Mouse (Mus musculus): ENCODE results near the gene Nkap. TPM values are rescaled to one million over a fixed set of nuclear protein-coding genes. Genes with fewer than 3 reads are reported as not detected.
"Not testable (repeated sequence)": the region's sequence is repeated elsewhere in the genome, so short reads cannot be mapped to it uniquely, and the experiment has no call there.

The Nkap gene
- 13.0 and 17.8 TPM in 2 replicates for polyA plus RNA-seq (2011; ENCODE audit: insufficient read length, low read depth, missing spikeins)

DNA sequence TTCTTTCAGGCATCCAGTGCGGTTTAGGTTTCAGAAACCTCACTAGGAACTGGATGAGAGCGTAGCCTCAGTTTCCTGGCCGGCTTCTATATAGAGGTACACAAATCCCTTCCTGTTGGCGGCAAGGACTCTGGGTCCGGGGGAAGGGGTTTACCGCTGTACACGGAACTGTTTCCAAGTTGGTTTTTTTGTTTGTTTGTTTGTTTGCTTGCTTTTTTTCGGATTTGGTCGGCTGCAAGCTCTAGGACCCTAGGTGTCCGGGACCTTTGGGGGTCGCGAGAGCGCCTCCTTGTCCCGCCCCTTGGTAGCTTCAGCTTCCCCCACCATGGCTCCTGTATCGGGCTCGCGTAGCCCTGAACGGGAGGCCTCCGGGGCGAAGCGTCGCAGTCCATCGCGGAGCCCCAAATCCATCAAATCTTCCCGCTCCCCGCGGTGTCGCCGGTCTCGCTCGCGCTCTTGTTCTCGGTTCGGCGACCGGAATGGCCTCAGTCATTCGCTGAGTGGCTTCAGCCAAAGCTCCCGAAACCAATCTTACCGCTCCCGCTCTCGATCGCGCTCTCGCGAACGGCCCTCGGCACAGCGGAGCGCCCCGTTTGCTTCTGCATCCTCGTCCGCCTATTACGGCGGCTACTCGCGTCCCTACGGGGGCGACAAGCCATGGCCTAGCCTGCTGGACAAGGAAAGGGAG lies at the start of gene Nkap:
TSS of gene Nkap (plus strand) at position 125 of the 688 bp plus-strand sequence.
- peak; percentile 30 for TF ChIP-seq POLR2A (IDR thresholded peaks at IDR 0.05; ENCODE audit: low read depth, low read length)
- TF ChIP-seq CTCF (IDR thresholded peaks at IDR 0.05; ENCODE audit: borderline replicate concordance, insufficient read depth, low read length) = no peak
- peak within 1 kb of the TSS; percentile 89 for H3K4me3 ChIP-seq (ENCODE audit: insufficient read depth, low read length)
- H3K4me1 ChIP-seq (ENCODE audit: control insufficient read depth, insufficient read depth, low read length) = no peaks in the 10 kb centered on the region; the same call in 1 of the 2 replicates
- peak within 1 kb of the TSS; percentile 49 for H3K27ac ChIP-seq (ENCODE audit: insufficient read depth, low read length)

DNA sequence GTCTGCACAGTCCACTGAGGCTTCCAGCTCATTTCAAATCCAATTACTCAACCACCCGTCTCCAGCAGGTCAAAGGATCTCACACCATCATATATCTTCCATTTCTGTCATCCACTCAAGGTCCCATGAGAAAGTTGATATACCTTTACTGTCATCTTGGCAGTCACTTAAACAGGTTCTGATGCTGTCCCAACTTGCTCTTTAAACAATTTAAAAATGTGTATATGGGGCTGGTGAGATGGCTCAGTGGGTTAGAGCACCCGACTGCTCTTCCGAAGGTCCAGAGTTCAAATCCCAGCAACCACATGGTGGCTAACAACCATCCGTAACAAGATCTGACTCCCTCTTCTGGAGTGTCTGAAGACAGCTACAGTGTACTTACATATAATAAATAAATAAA lies 46.2 kb upstream of the Nkap start:
- not testable (repeated sequence) for H3K27ac ChIP-seq (ENCODE audit: insufficient read depth, low read length); H3K4me1 ChIP-seq (ENCODE audit: control insufficient read depth, insufficient read depth, low read length); H3K4me3 ChIP-seq (ENCODE audit: insufficient read depth, low read length)

DNA sequence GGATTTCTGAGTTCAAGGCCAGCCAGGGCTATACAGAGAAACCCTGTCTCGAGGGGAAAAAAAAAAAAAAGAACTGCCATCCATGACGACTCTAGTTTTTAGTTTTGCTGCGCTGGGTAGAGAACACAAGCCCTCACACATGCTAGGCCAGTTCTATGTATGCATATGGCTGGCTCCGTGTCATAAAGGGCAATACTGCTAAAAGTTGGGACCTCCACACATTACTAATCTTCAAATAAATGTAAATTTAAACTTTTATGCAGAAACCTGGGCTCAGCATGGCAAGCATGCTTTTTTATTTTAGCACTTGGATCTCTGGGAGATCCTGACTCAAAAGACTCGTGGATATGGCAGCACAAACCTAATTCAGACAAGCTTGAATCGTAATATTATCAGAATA lies 45.4 kb upstream of the Nkap start:
- Histone ChIP-seq H3K4me3 (ENCODE audit: insufficient read depth, low read length) (no peak overlapping the region), H3K27ac (ENCODE audit: insufficient read depth, low read length) (no peak overlapping the region), H3K4me1 (ENCODE audit: control insufficient read depth, insufficient read depth, low read length) (no peaks in the 10 kb centered on the region)
- TF ChIP-seq POLR2A (IDR thresholded peaks at IDR 0.05; ENCODE audit: low read depth, low read length) (no peak), CTCF (IDR thresholded peaks at IDR 0.05; ENCODE audit: borderline replicate concordance, insufficient read depth, low read length) (no peak)

DNA sequence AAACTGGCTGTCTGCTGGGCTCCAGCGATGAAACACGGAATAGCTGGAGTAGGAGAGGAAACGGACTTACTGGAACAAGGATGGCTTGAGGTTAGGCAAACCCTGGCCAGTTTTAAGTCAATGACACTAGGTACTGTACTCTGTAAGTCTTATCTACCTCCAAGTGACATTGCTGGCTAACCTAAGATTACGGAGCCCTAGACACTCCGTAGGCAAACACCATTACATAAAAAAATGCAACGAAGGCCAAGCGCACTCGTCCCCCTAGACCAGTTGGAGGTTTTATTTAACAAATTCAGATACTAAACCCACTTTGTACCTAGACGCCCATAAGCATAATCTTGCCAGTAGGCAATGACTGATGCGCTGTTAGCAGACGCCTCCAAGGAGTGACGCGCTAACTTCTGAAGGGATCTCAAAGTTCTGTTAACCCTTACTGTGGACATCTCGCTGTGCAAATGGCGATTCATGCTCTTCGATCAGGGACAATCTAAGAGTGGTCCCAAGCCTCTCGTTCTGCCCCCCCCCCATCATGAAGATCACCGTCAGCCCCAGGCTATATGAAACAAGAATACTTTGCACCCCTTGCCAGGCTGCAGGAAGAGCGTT lies 42.2 kb upstream of the Nkap start:
- Histone ChIP-seq H3K4me1 (ENCODE audit: control insufficient read depth, insufficient read depth, low read length) (no peaks in the 10 kb centered on the region), H3K4me3 (ENCODE audit: insufficient read depth, low read length) (peak overlapping the region; percentile 100), H3K27ac (ENCODE audit: insufficient read depth, low read length) (peak overlapping the region; percentile 88)
- TF ChIP-seq CTCF (IDR thresholded peaks at IDR 0.05; ENCODE audit: borderline replicate concordance, insufficient read depth, low read length) (no peak), POLR2A (IDR thresholded peaks at IDR 0.05; ENCODE audit: low read depth, low read length) (0 out of 2 replicates have a peak, but pooled peaks have one; percentile 18)

DNA sequence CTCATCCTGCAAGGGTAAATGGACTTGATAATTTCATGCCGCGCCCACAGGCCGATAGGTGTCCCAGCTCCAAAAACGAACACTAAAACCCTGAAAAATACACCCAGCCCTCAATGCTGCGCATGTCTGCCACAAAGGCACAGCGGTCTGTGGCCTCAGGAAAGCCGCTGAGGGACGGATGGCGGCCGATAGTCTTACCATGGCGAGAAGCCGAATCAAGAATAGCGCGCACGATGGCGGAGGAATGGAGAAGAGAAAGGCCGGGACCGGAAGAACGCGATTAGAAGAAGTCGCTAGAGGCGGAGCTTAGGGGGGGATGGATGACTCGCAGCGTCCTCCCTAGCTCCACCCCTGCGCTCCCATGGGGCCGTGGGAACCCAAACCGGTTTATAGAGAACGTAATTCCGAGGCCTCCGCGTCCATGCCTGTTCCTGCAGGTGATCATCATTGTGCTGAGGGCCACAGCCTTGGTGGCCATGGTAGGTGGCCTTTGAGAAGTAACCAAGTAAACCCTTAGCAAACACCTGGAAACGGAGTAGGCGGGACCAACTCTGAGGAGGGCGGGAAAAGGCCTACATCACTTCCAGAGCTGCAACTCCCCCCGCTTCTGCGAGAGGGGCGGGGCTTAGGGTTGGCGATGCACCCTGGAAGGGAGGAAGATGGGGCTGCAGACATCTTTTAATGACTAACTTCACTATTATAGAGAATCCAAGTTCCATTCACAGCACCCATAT lies 41.5 kb upstream of the Nkap start, which contains the start of gene Rpl39:
TSS of gene Rpl39 (minus strand) at position 476 of the 734 bp plus-strand sequence.
- H3K4me3 ChIP-seq (ENCODE audit: insufficient read depth, low read length) = peak within 1 kb of the TSS; percentile 100

DNA sequence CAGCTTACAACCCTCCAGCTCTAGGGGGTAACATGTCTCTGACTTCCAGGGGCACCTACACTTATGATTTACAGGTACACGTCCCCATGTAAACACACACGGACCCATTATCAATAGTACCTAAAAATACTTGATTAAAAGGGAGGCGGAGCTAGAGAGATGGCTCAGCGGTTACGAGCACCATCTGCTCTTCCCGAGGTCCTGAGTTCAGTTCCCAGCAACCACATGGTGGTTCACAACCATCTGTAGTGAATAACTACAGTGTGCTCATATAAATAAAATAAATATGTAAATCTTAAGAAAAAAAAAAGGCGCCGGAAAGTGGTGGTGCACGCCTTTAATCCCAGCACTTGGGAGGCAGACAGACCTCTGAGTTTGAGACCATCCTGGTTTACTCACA lies 40.9 kb upstream of the Nkap start:
- Histone ChIP-seq H3K4me3 (ENCODE audit: insufficient read depth, low read length) (peak overlapping the region; percentile 100), H3K4me1 (ENCODE audit: control insufficient read depth, insufficient read depth, low read length) (no peaks in the 10 kb centered on the region), H3K27ac (ENCODE audit: insufficient read depth, low read length) (peak overlapping the region; percentile 88; the same call in 1 of the 2 replicates)
- no peak for TF ChIP-seq CTCF (IDR thresholded peaks at IDR 0.05; ENCODE audit: borderline replicate concordance, insufficient read depth, low read length)
- no peak for TF ChIP-seq POLR2A (IDR thresholded peaks at IDR 0.05; ENCODE audit: low read depth, low read length)

More for the DNA sequence above, 41.5 kb upstream of the Nkap start, which contains the start of gene Rpl39:
- Histone ChIP-seq H3K27ac (ENCODE audit: insufficient read depth, low read length) (peak within 1 kb of the TSS; percentile 88), H3K4me1 (ENCODE audit: control insufficient read depth, insufficient read depth, low read length) (no peaks in the 10 kb centered on the region)
- TF ChIP-seq POLR2A (IDR thresholded peaks at IDR 0.05; ENCODE audit: low read depth, low read length) = peak; percentile 96
- no peak for TF ChIP-seq CTCF (IDR thresholded peaks at IDR 0.05; ENCODE audit: borderline replicate concordance, insufficient read depth, low read length)

DNA sequence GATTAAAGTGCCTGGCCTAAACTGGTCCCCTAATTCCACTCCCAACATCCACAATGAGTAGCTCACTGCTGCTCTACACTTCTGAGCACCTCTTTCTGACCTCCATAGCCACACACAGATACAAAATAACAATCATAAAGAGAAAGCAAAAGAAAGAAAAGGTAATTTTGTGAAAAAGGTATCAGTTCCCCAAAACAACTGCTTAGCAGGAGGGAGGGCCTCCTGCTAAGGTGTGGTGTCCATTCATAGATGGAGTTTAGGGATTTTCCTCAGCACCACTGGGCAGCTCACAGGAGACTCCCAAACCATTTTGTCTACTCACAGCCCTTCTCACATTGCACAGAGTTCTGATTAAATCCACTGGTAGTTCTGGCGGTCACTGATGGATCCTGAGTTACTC lies 37.8 kb upstream of the Nkap start:
- Histone ChIP-seq H3K4me3 (ENCODE audit: insufficient read depth, low read length) (no peak overlapping the region), H3K4me1 (ENCODE audit: control insufficient read depth, insufficient read depth, low read length) (no peaks in the 10 kb centered on the region), H3K27ac (ENCODE audit: insufficient read depth, low read length) (no peak overlapping the region)
- TF ChIP-seq POLR2A (IDR thresholded peaks at IDR 0.05; ENCODE audit: low read depth, low read length) = no peak
- no peak for TF ChIP-seq CTCF (IDR thresholded peaks at IDR 0.05; ENCODE audit: borderline replicate concordance, insufficient read depth, low read length)

DNA sequence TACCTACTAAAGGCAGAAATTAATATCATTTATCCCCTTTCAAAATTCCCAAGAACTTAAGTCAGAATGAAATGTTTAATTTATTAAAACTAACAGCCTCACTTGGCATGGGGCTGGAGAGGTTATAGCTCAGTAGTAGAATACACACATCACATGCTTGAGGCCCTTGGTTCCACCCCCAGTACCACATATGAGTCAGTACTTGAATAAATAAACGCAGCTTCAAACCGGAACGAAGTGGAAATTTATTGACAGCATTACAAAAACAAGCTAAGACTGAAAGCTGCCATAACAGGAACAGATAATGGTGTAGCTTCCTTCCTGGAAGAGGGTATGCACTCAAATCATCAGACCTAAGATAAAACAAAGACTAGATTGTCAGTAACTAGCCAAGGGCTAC lies 35.1 kb upstream of the Nkap start:
- TF ChIP-seq POLR2A (IDR thresholded peaks at IDR 0.05; ENCODE audit: low read depth, low read length) = no peak
- TF ChIP-seq CTCF (IDR thresholded peaks at IDR 0.05; ENCODE audit: borderline replicate concordance, insufficient read depth, low read length) = no peak
- Histone ChIP-seq H3K4me1 (ENCODE audit: control insufficient read depth, insufficient read depth, low read length) (no peaks in the 10 kb centered on the region), H3K27ac (ENCODE audit: insufficient read depth, low read length) (no peak overlapping the region), H3K4me3 (ENCODE audit: insufficient read depth, low read length) (no peak overlapping the region)

DNA sequence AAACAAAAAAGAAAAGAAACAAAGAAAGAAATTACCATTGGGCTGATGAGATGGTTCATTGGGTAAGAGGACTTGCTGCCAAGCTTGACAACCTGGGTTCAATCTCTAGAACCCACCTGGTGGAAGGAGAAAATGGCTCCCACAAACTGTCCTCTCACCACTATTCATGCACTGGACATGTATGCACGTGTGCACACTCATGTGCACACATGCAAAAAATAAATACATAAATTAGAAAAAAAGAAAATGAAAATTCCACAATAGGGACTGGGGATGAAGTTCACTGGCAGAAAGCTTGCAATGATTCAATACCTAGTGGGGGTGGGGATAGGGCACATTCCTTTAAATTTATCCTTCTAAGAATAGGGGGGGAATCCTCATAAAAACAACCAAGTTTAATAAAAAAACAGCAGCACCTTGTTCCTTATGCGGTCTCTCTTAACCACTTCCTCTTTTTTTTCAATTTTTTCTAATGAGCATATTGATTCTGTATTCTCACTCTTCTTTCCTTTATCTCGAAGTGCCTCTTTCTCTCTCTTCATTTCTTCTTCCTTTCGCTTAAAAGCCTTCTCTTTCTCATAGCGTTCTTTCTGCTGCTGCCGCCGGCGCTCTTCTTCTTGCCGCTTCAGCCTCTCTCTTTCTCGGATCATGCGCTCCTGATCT lies 31.4 kb upstream of the Nkap start:
- no peaks in the 10 kb centered on the region for H3K4me1 ChIP-seq (ENCODE audit: control insufficient read depth, insufficient read depth, low read length)
- TF ChIP-seq POLR2A (IDR thresholded peaks at IDR 0.05; ENCODE audit: low read depth, low read length) = no peak
- no peak for TF ChIP-seq CTCF (IDR thresholded peaks at IDR 0.05; ENCODE audit: borderline replicate concordance, insufficient read depth, low read length)

More for the DNA sequence above, 31.4 kb upstream of the Nkap start:
- Histone ChIP-seq H3K27ac (ENCODE audit: insufficient read depth, low read length) (no peak overlapping the region), H3K4me3 (ENCODE audit: insufficient read depth, low read length) (no peak overlapping the region)

Measured in embryonic fibroblast, embryonic 13.5 days (primary cell).